Comparison of ENCODE assay signal across 14 mouse cellular contexts in the genomic region with DNA sequence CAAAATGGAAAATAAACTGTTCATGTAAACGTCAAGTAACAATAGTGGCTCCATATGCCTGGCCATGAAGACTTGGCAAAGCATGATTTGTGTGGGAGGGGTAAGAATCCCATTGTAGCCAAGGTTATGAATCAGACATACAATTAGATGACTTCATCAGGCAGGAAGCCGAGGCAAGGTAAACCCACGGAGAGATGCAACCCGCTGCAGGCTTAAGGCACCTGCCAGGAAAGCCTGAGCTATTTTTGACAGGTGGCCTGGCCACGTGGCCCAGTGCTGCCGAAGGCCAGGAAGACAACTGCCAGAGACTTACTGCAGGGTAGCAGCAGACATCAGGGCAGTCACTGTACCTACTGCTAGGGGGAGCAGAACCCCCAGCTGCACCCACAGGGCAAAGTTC. TPM values are rescaled to one million over a fixed set of nuclear protein-coding genes. Genes with fewer than 3 reads are reported as not detected.
DNase-seq lines count a peak whose midpoint lies in the region; ATAC-seq lines count a peak whose summit lies in the region.
"Had no signal": no experiment of that assay in that cellular context is flagged by ENCODE, and none has a peak within 500 bp of the region (broad histone marks: within the 10 kb centered on the region; RNA-seq: fewer than 3 reads in every experiment).

No protein-coding gene starts in this region.

- no peak for ATAC-seq in forebrain, embryonic 13.5 days
- ATAC-seq: midbrain, embryonic 16.5 days had no signal

- H3K4me1 ChIP-seq in forebrain, embryonic 13.5 days = no peaks in the 10 kb centered on the region

- intact Hi-C loops in left cerebral cortex, postnatal 14 days (cut with DNase I) = no loop called here

- H3K27ac ChIP-seq in forebrain, embryonic 13.5 days = no peak overlapping the region

- no peak overlapping the region for H3K4me3 ChIP-seq in forebrain, embryonic 13.5 days

- H3K36me3 ChIP-seq in forebrain, embryonic 13.5 days (ENCODE audit: poor library complexity, severe bottlenecking) = no peaks in the 10 kb centered on the region

- 82% methylated on average over 6 of the region's 6 CpGs for WGBS in forebrain, embryonic 13.5 days

- no peak overlapping the region for H3K4me2 ChIP-seq in forebrain, embryonic 13.5 days
- H3K4me2 ChIP-seq: lung, embryonic 14.5 days had no signal

- no peak overlapping the region for H3K9ac ChIP-seq in forebrain, embryonic 13.5 days
- H3K9ac ChIP-seq: lung, embryonic 14.5 days had no signal

- peak; percentile 9 for DNase-seq in adrenal gland, adult 2 months
- no peak for DNase-seq in adrenal gland, adult (ENCODE audit: inconsistent age in 2 of 2, low spot score in 1 of 2)
- peak; percentile 55 for DNase-seq in 3134 (ENCODE audit: extremely low read depth, insufficient read length, low spot score)
- DNase-seq in cerebellum, postnatal 25 days = peak; percentile 92 to 93
- DNase-seq in left cerebral cortex, postnatal 14 days (ENCODE audit: low spot score in 2 of 2) = peak; percentile 46 to 79
- no peak for DNase-seq in kidney, postnatal 36 days
- DNase-seq in ovary, adult 18-20 months (ENCODE audit: low spot score) = no peak
- DNase-seq: lung, embryonic 14.5 days; retina, postnatal 1 day had no signal

- no peaks in the 10 kb centered on the region for H3K27me3 ChIP-seq in forebrain, embryonic 13.5 days

- no peaks in the 10 kb centered on the region for H3K9me3 ChIP-seq in forebrain, embryonic 13.5 days (replicated peaks)

RNA-seq across cellular contexts. Expression of a gene that starts 16.3 kb away (rescaled TPM):
- not detected for total RNA-seq in adrenal gland, adult 2 months (2021)
- polyA plus RNA-seq in adrenal gland, adult 2 months (2012; rRNA removed) = not detected in 2 replicates
- 1 to 10 TPM in 1 of 2 experiments, under 1 TPM in 1; 0.82 to 1.1 TPM for total RNA-seq in left cerebral cortex, postnatal 14 days (2021)
- polyA plus RNA-seq in forebrain, embryonic 13.5 days (2015; fragmentation: Nextera tagmentation; extraction: Ambion mirVana) = not detected in 2 replicates
- total RNA-seq: layer of hippocampus, postnatal 14 days had no signal
- polyA plus RNA-seq: forebrain, embryonic 11.5 days; hindbrain, embryonic 11.5 days; lung, embryonic 14.5 days had no signal

RNA-seq across cellular contexts. Expression of a gene that starts 23.3 kb away (rescaled TPM):
- total RNA-seq in adrenal gland, adult 2 months (2021) = not detected
- polyA plus RNA-seq in adrenal gland, adult 2 months (2012; rRNA removed) = not detected in 2 replicates
- 1 to 10 TPM; 3.4 to 3.5 TPM for total RNA-seq in left cerebral cortex, postnatal 14 days (2021)
- 0.16 TPM in 1 of 2 replicates, not detected in the other for polyA plus RNA-seq in forebrain, embryonic 13.5 days (2015; fragmentation: Nextera tagmentation; extraction: Ambion mirVana)
- polyA plus RNA-seq: forebrain, embryonic 11.5 days; hindbrain, embryonic 11.5 days had no signal

Comparison
In these comparisons a context has a peak if more than half of its experiments do, and no peak if none do; other contexts are left out.
1. DNase-seq: peak in adrenal gland, adult 2 months (single experiment), 3134 (single experiment), cerebellum, postnatal 25 days (2 of 2) and left cerebral cortex, postnatal 14 days (2 of 2); none in adrenal gland, adult (0 of 2), kidney, postnatal 36 days (0 of 2) and ovary, adult 18-20 months (single experiment).
2. RNA of a gene that starts 23.3 kb away (total RNA-seq): 3.4 to 3.5 TPM in left cerebral cortex, postnatal 14 days; not detected in adrenal gland, adult 2 months; every median in the first group is over 4 times any median in the second.